Mouse (Mus musculus) neural tube, embryonic 14.5 days (tissue): Measurements from ENCODE around the gene 9430097D07Rik. TPM values are rescaled to one million over a fixed set of nuclear protein-coding genes. Genes with fewer than 3 reads are reported as not detected.

Experiments used
- ATAC-seq: fragments of 200-750 bp; cut with Nextera tagmentation; 2 replicates; pipeline ENCODE4 v1.8.0; 2017; ENCODE audit warnings: low read depth, mild to moderate bottlenecking, moderate TSS enrichment, moderate library complexity
- H3K27ac ChIP-seq: fragments of 300-500 bp; sonication (generic); 2 replicates; pipeline ENCODE4 v1.5.1; 2014; ENCODE audit warnings: low read depth, mild to moderate bottlenecking, control low read depth, low read length, moderate library complexity, mixed read lengths
- H3K27me3 ChIP-seq: fragments of 300-500 bp; sonication (generic); 2 replicates; pipeline ENCODE4 v1.6.1; 2014; ENCODE audit warnings: low read length; ENCODE audit not compliant: control insufficient read depth, insufficient read depth
- H3K36me3 ChIP-seq: fragments of 300-500 bp; sonication (generic); 2 replicates; pipeline ENCODE4 v1.6.1; 2014; ENCODE audit warnings: low read length, mixed read lengths; ENCODE audit not compliant: control insufficient read depth, insufficient read depth
- H3K4me1 ChIP-seq: fragments of 300-500 bp; sonication (generic); 2 replicates; pipeline ENCODE4 v1.6.1; 2014; ENCODE audit warnings: low read length; ENCODE audit not compliant: control insufficient read depth, insufficient read depth
- H3K4me2 ChIP-seq: fragments of 300-500 bp; sonication (generic); 2 replicates; pipeline ENCODE4 v1.6.1; 2014; ENCODE audit warnings: mild to moderate bottlenecking, low read depth, low read length, control low read depth
- H3K4me3 ChIP-seq: fragments of 300-500 bp; sonication (generic); 2 replicates; pipeline ENCODE4 v1.5.1; 2014; ENCODE audit warnings: low read depth, low read length, control low read depth, mixed read lengths
- H3K9ac ChIP-seq: fragments of 300-500 bp; sonication (generic); replicated peaks from 2 replicates; pipeline ENCODE4 v1.6.1; 2014; ENCODE audit warnings: low read depth, mild to moderate bottlenecking, control low read depth, low read length, mixed read lengths
- H3K9me3 ChIP-seq: fragments of 300-500 bp; sonication (generic); 2 replicates; pipeline ENCODE4 v1.6.1; 2016; ENCODE audit warnings: low read length; ENCODE audit not compliant: control insufficient read depth
- WGBS: fragments of 180-500 bp; shearing (Covaris S2); extraction: QIAGEN DNeasy Blood & Tissue Kit; methylation state at CpG from one replicate; pipeline ENCODE4 v1.1.7; 2014; 5-methylcytosine and 5-hydroxymethylcytosine counted together
- polyA plus RNA-seq: library from polyadenylated mRNA; unstranded; fragments of >200 nt; fragmentation: Nextera tagmentation; extraction: Ambion mirVana; gene quantifications from 2 replicates; pipeline ENCODE4 v1.2.1, GENCODE M21; 2014

Gene 9430097D07Rik
- polyA plus RNA-seq, 1 experiment from 2014 or later: 1.2 TPM

DNA sequence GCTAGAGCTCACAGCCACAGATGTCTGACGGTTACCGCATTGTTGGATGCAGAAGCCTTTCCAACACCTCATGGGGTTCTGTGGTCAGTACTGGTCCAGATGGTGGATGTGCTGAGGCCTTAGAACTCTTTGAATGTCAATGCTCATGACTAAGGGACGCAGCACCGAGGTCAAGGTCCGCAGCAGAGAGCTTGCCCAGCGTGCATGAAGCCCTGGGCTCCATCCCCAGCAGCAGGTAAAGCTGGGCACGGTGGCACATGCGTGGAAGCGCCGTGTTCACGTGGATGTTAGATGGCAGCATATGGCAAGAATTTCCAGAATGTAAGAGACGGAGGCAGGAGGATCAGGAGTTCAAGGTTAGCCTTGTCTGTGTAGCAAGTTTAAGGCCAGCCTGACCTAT is 49.7 kb downstream of the 9430097D07Rik start:
- no peak overlapping the region for H3K4me3 ChIP-seq
- H3K9me3 ChIP-seq: no peaks in the 10 kb centered on the region
- WGBS: 86% methylated on average over 12 of the region's 12 CpGs
- H3K36me3 ChIP-seq: no peaks in the 10 kb centered on the region
- no peak overlapping the region for H3K9ac ChIP-seq
- no peak for ATAC-seq
- no peaks in the 10 kb centered on the region for H3K27me3 ChIP-seq
- no peak overlapping the region for H3K27ac ChIP-seq
- no peak overlapping the region for H3K4me2 ChIP-seq
- no peaks in the 10 kb centered on the region for H3K4me1 ChIP-seq

DNA sequence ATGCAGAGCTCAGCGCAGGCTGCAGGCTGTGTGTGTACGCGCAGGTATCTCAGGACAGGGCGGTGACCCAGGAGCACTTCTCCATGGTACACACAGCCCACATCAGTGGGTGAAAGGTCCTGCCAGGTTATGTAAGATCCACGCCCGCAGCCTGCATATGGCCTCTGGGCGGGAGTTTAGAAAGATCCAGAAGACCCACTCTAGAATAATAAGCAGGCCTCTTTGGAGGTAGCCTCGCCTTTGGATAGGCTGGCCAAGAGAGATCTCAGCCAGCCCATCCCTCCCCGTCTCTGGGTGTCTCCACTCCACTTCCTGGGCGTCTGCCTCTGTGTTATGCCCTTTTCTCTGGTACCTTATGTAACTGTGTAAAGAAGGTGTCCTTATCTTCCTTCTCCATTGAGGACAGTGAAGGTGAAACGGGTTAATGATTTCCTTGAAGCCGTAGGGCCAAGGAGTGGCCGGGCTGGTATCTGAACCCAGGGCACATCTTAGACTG is 50.9 kb downstream of the 9430097D07Rik start:
- no peaks in the 10 kb centered on the region for H3K36me3 ChIP-seq
- ATAC-seq: no peak
- no peak overlapping the region for H3K27ac ChIP-seq
- no peaks in the 10 kb centered on the region for H3K4me1 ChIP-seq
- H3K27me3 ChIP-seq: no peaks in the 10 kb centered on the region
- no peaks in the 10 kb centered on the region for H3K9me3 ChIP-seq
- WGBS: 92% methylated on average over 13 of the region's 13 CpGs
- no peak overlapping the region for H3K4me3 ChIP-seq
- no peak overlapping the region for H3K4me2 ChIP-seq
- no peak overlapping the region for H3K9ac ChIP-seq

Other genes with a start within 250 kb of the 9430097D07Rik start
- gene Ciz1, start 223.4 kb downstream of the 9430097D07Rik start, polyA plus RNA-seq: 47.7 and 48.3 TPM in 2 replicates
- gene Dnm1, start 222.3 kb downstream of the 9430097D07Rik start, polyA plus RNA-seq: 102 and 146 TPM in 2 replicates
- 157 and 198 TPM in 2 replicates for gene 1110008P14Rik, start 193.7 kb downstream of the 9430097D07Rik start, polyA plus RNA-seq
- gene Lcn2, start 187.4 kb downstream of the 9430097D07Rik start, polyA plus RNA-seq: 0.35 and 0.40 TPM in 2 replicates
- gene Ptges2, start 179.8 kb downstream of the 9430097D07Rik start, polyA plus RNA-seq: 58.1 and 65.9 TPM in 2 replicates
- gene Naif1, start 125.2 kb downstream of the 9430097D07Rik start, polyA plus RNA-seq: 4.9 and 5.4 TPM in 2 replicates
- 39.8 and 43.6 TPM in 2 replicates for gene Slc25a25, start 124.2 kb downstream of the 9430097D07Rik start, polyA plus RNA-seq
- 6.7 and 7.3 TPM in 2 replicates for gene Fam102a, start 40.4 kb downstream of the 9430097D07Rik start, polyA plus RNA-seq
- 143 and 157 TPM in 2 replicates for gene Dpm2, start 4.8 kb downstream of the 9430097D07Rik start, polyA plus RNA-seq
- 12.4 and 17.1 TPM in 2 replicates for gene Pip5kl1, start 887 bp downstream of the 9430097D07Rik start, polyA plus RNA-seq
- gene St6galnac4, start 11.4 kb upstream of the 9430097D07Rik start, polyA plus RNA-seq: 30.4 and 35.1 TPM in 2 replicates
- 5.2 and 5.4 TPM in 2 replicates for gene St6galnac6, start 24.0 kb upstream of the 9430097D07Rik start, polyA plus RNA-seq
- 78.6 and 85.0 TPM in 2 replicates for gene Ak1, start 46.1 kb upstream of the 9430097D07Rik start, polyA plus RNA-seq
- gene Eng, start 70.9 kb upstream of the 9430097D07Rik start, polyA plus RNA-seq: 13.0 and 22.9 TPM in 2 replicates
- gene Fpgs, start 128.5 kb upstream of the 9430097D07Rik start, polyA plus RNA-seq: 14.6 and 15.3 TPM in 2 replicates
- gene Cdk9, start 137.4 kb upstream of the 9430097D07Rik start, polyA plus RNA-seq: 54.4 and 57.5 TPM in 2 replicates
- 41.2 and 51.2 TPM in 2 replicates for gene Sh2d3c, start 145.4 kb upstream of the 9430097D07Rik start, polyA plus RNA-seq
- 3.9 TPM in 2 replicates for gene 6330409D20Rik, start 165.3 kb upstream of the 9430097D07Rik start, polyA plus RNA-seq
- gene Tor2a, start 181.6 kb upstream of the 9430097D07Rik start, polyA plus RNA-seq: 56.0 and 57.6 TPM in 2 replicates
- 0.36 and 0.82 TPM in 2 replicates for gene Ttc16, start 199.9 kb upstream of the 9430097D07Rik start, polyA plus RNA-seq
- 3.7 and 4.8 TPM in 2 replicates for gene Ptrh1, start 200.1 kb upstream of the 9430097D07Rik start, polyA plus RNA-seq
- 0.48 TPM in 2 replicates for gene Cfap157, start 208.7 kb upstream of the 9430097D07Rik start, polyA plus RNA-seq